Mouse (Mus musculus): ENCODE measurements at regions not wholly inside any gene's neighbourhood (a gene's known extent, or its start where the extent isn't known, plus 50 kb on each side); places are given as distances from the start of the nearest gene placed in this dataset.
A peak's percentile ranks its signal among the peaks of the same experiment; 100 is the strongest.
"Not testable (repeated sequence)": the region's sequence is repeated elsewhere in the genome, so short reads cannot be mapped to it uniquely, and the experiment has no call there.

- H3K27me3 ChIP-seq (replicated peaks; ENCODE audit: control insufficient read depth, insufficient read depth, low read length): no peaks in the 10 kb centered on the region
- no peak for ATAC-seq
- no peaks in the 10 kb centered on the region for H3K9me3 ChIP-seq (ENCODE audit: control insufficient read depth, low read length)
Measured at GRCm38 (mm10) chr1:13042326-13042725, 1628.4 kb downstream of the A830018L16Rik start.

DNA sequence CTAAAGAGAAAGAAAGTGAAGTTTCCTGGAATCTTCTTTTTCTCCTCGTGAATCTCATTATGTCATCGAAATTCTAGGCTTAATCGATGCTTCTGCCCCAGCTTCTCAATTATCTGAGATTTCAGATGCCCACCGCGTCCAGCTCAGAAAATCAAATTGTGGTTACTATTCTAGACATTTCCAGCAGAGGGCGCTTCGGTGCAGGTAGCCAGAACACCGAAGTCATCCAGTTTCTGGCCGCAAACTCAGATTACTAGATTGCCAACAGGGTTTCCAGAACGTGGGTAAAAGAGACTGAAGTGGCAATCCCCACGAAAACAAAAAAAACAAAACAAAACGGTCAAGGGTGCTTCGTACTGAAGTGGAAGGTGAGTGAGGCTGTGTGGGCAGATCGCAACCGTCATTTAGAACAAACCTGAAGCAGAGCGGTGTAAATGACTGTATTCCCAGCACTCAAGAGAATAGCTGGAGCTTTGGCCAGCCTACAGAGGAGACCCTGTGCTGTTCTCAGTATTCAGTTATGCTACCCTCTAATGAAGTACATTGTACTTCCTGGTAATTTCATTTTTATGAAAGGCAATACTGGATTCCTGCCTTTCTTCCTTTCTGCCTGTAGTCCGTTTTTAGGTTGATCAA lies 1636.4 kb downstream of the A830018L16Rik start:
- ATAC-seq: no peak
- Histone ChIP-seq H3K27me3 (replicated peaks; ENCODE audit: control insufficient read depth, insufficient read depth, low read length) (no peaks in the 10 kb centered on the region), H3K36me3 (ENCODE audit: control insufficient read depth, insufficient read depth, low read length) (no peaks in the 10 kb centered on the region), H3K9me3 (ENCODE audit: control insufficient read depth, low read length) (no peaks in the 10 kb centered on the region), H3K4me3 (ENCODE audit: low read length) (peak overlapping the region; percentile 18; the same call in 1 of the 2 replicates), H3K9ac (ENCODE audit: low read depth, low read length) (no peak overlapping the region), H3K4me2 (ENCODE audit: low read depth, low read length) (peak overlapping the region; percentile 29; the same call in 1 of the 2 replicates), H3K4me1 (ENCODE audit: control insufficient read depth, insufficient read depth, low read length) (no peaks in the 10 kb centered on the region), H3K27ac (ENCODE audit: low read length) (no peak overlapping the region)
- WGBS: 19% methylated on average over 17 of the region's 17 CpGs

More at GRCm38 (mm10) chr1:13042326-13042725, 1628.4 kb downstream of the A830018L16Rik start:
- Histone ChIP-seq H3K27ac (ENCODE audit: low read length) (no peak overlapping the region), H3K4me2 (ENCODE audit: low read depth, low read length) (no peak overlapping the region), H3K9ac (ENCODE audit: low read depth, low read length) (no peak overlapping the region), H3K36me3 (ENCODE audit: control insufficient read depth, insufficient read depth, low read length) (no peaks in the 10 kb centered on the region), H3K4me1 (ENCODE audit: control insufficient read depth, insufficient read depth, low read length) (no peaks in the 10 kb centered on the region), H3K4me3 (ENCODE audit: low read length) (no peak overlapping the region)

DNA sequence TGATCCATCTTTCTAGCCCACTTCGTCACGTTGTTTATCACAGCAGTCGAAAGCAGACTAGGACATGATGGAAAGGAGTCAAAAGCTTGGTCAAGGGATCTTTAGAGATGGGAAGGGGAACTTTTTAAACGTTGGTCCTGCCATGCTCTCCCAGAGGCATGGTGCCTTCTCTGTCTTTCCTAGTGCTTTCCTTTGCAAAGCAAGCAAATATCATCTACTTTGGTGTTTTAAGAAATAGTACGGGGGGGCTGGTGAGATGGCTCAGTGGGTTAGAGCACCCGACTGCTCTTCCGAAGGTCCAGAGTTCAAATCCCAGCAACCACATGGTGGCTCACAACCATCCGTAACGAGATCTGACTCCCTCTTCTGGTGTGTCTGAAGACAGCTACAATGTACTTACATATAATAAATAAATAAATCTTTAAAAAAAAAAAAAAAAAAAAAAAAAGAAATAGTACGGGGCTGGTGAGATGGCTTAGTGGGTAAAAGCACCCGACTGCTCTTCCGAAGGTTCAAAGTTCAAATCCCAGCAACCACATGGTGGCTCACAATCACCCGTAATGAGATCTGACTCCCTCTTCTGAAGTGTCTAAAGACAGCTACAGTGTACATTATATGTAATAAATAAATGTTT lies 1637.6 kb downstream of the A830018L16Rik start:
- not testable (repeated sequence) for H3K4me2 ChIP-seq (ENCODE audit: low read depth, low read length); H3K9ac ChIP-seq (ENCODE audit: low read depth, low read length); H3K4me1 ChIP-seq (ENCODE audit: control insufficient read depth, insufficient read depth, low read length); H3K36me3 ChIP-seq (ENCODE audit: control insufficient read depth, insufficient read depth, low read length); H3K27me3 ChIP-seq (replicated peaks; ENCODE audit: control insufficient read depth, insufficient read depth, low read length); H3K4me3 ChIP-seq (ENCODE audit: low read length); H3K27ac ChIP-seq (ENCODE audit: low read length); H3K9me3 ChIP-seq (ENCODE audit: control insufficient read depth, low read length); ATAC-seq
- 70% methylated on average over 11 of the region's 13 CpGs for WGBS

GRCm38 (mm10) chr1:13052067-13052460 lies 1638.2 kb downstream of the A830018L16Rik start:
- Histone ChIP-seq H3K27me3 (replicated peaks; ENCODE audit: control insufficient read depth, insufficient read depth, low read length) (no peaks in the 10 kb centered on the region), H3K9ac (ENCODE audit: low read depth, low read length) (no peak overlapping the region), H3K4me1 (ENCODE audit: control insufficient read depth, insufficient read depth, low read length) (no peaks in the 10 kb centered on the region), H3K4me2 (ENCODE audit: low read depth, low read length) (peak overlapping the region; percentile 35), H3K27ac (ENCODE audit: low read length) (no peak overlapping the region), H3K9me3 (ENCODE audit: control insufficient read depth, low read length) (no peaks in the 10 kb centered on the region), H3K4me3 (ENCODE audit: low read length) (peak overlapping the region; percentile 20), H3K36me3 (ENCODE audit: control insufficient read depth, insufficient read depth, low read length) (no peaks in the 10 kb centered on the region)
- ATAC-seq: peak; percentile 63; the same call in 1 of the 2 replicates
- WGBS: 8% methylated on average over 7 of the region's 7 CpGs

- no peak overlapping the region for H3K27ac ChIP-seq (ENCODE audit: low read length)
- H3K9me3 ChIP-seq (ENCODE audit: control insufficient read depth, low read length): no peaks in the 10 kb centered on the region
- no peak overlapping the region for H3K4me3 ChIP-seq (ENCODE audit: low read length)
- no peaks in the 10 kb centered on the region for H3K36me3 ChIP-seq (ENCODE audit: control insufficient read depth, insufficient read depth, low read length)
- H3K4me2 ChIP-seq (ENCODE audit: low read depth, low read length): peak overlapping the region; percentile 4; the same call in 1 of the 2 replicates
- 23% methylated on average over 14 of the region's 14 CpGs for WGBS
- no peaks in the 10 kb centered on the region for H3K27me3 ChIP-seq (replicated peaks; ENCODE audit: control insufficient read depth, insufficient read depth, low read length)
- no peaks in the 10 kb centered on the region for H3K4me1 ChIP-seq (ENCODE audit: control insufficient read depth, insufficient read depth, low read length)
- H3K9ac ChIP-seq (ENCODE audit: low read depth, low read length): no peak overlapping the region
- no peak for ATAC-seq
Measured at GRCm38 (mm10) chr1:13057741-13058140, 1643.8 kb downstream of the A830018L16Rik start.

DNA sequence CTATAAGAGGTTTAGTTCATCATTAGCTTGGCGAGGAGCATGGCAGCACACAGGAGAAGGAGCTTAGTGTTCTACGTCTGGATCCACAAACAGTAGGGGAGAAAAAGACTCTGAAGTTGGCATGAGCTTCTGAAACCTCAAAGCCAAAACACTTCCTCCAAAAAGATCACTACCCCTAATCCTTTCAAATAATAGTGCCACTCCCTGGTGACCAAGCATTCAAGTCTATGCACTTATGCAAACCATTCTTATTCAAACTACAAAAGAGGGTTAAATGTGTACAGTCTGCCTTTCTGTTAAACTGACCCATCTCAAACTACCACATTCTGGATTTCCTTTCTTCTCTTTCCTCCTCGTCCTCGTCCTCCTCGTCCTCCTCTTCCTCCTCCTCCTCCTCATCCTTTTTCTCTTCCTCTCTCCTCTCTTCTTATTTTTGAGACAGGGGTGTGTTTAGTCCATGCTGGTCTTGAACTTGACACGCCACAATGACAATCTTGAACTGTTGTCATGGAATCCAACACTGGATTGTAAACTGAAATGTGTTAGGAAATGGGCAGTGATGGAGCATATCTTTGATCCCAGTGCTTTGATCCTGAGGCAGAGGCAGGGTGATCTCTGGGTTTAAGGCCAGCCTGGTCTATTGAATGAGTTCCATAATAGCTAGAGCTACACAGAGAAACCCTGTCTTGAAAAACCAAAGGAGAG lies 1645.9 kb downstream of the A830018L16Rik start:
- H3K36me3 ChIP-seq (ENCODE audit: control insufficient read depth, insufficient read depth, low read length): no peaks in the 10 kb centered on the region
- WGBS: 75% methylated on average over 6 of the region's 6 CpGs
- no peak overlapping the region for H3K9ac ChIP-seq (ENCODE audit: low read depth, low read length)
- H3K27me3 ChIP-seq (replicated peaks; ENCODE audit: control insufficient read depth, insufficient read depth, low read length): no peaks in the 10 kb centered on the region
- no peaks in the 10 kb centered on the region for H3K9me3 ChIP-seq (ENCODE audit: control insufficient read depth, low read length)
- H3K4me3 ChIP-seq (ENCODE audit: low read length): no peak overlapping the region
- no peak overlapping the region for H3K4me2 ChIP-seq (ENCODE audit: low read depth, low read length)
- no peak overlapping the region for H3K27ac ChIP-seq (ENCODE audit: low read length)
- no peaks in the 10 kb centered on the region for H3K4me1 ChIP-seq (ENCODE audit: control insufficient read depth, insufficient read depth, low read length)
- no peak for ATAC-seq

Data from intestine, embryonic 16.5 days (tissue).